Comparison of ENCODE assay signal across 9 mouse cellular contexts in genomic region chr13:56758492-56758891, GRCm38 (mm10). TPM values are rescaled to one million over a fixed set of nuclear protein-coding genes. Genes with fewer than 3 reads are reported as not detected.
DNase-seq lines count a peak whose midpoint lies in the region; ATAC-seq and TF ChIP-seq lines count a peak whose summit lies in the region.
"Had no signal": no experiment of that assay in that cellular context is flagged by ENCODE, and none has a peak within 500 bp of the region (broad histone marks: within the 10 kb centered on the region; RNA-seq: fewer than 3 reads in every experiment).

No protein-coding gene starts in this region.

- TF ChIP-seq CTCF in bone marrow macrophage, adult 2 months (IDR thresholded peaks at IDR 0.05; ENCODE audit: low read depth, low read length) = peak; percentile 87
- TF ChIP-seq CTCF in hindbrain, postnatal 0 days (IDR thresholded peaks at IDR 0.05; ENCODE audit: low read depth) = peak; percentile 90
- TF ChIP-seq CTCF in thymus, adult 2 months (IDR thresholded peaks at IDR 0.05; ENCODE audit: borderline replicate concordance, control insufficient read depth, extremely low read depth, insufficient read depth, low read length, poor library complexity) = peak; percentile 88

- H3K27me3 ChIP-seq in intestine, embryonic 14.5 days (replicated peaks; ENCODE audit: control insufficient read depth, insufficient read depth, low read length) = peaks cover 18% of the 10 kb centered on the region
- H3K27me3 ChIP-seq in intestine, embryonic 16.5 days (replicated peaks; ENCODE audit: control insufficient read depth, insufficient read depth, low read length) = peaks cover 13% of the 10 kb centered on the region
- H3K27me3 ChIP-seq in hindbrain, postnatal 0 days (ENCODE audit: insufficient read depth, low read length) = 0 out of 2 replicates have a peak, but pooled peaks cover 2% of the 10 kb centered on the region
- H3K27me3 ChIP-seq in thymus, adult 2 months (ENCODE audit: control insufficient read depth, insufficient read depth, low read length) = peaks cover 6% of the 10 kb centered on the region

- H3K27ac ChIP-seq in intestine, embryonic 14.5 days (ENCODE audit: low read depth) = no peak overlapping the region
- H3K27ac ChIP-seq in intestine, embryonic 16.5 days (ENCODE audit: low read length) = no peak overlapping the region
- no peak overlapping the region for H3K27ac ChIP-seq in bone marrow macrophage, adult 2 months (ENCODE audit: insufficient read depth, low read depth, low read length)
- H3K27ac ChIP-seq in hindbrain, postnatal 0 days = no peak overlapping the region
- no peak overlapping the region for H3K27ac ChIP-seq in thymus, adult 2 months (ENCODE audit: control insufficient read depth, insufficient read depth, low read length)

- intact Hi-C loops in left cerebral cortex, postnatal 4 days (cut with DNase I) = no loop called here

- WGBS in intestine, embryonic 14.5 days = 34% methylated on average over 6 of the region's 6 CpGs
- WGBS in intestine, embryonic 16.5 days = 33% methylated on average over 6 of the region's 6 CpGs
- WGBS in hindbrain, postnatal 0 days = 35% methylated on average over 6 of the region's 6 CpGs
- 24% methylated on average over 6 of the region's 6 CpGs for WGBS in thymus, adult 2 months

- no peak overlapping the region for H3K9ac ChIP-seq in intestine, embryonic 14.5 days (ENCODE audit: low read length)
- no peak overlapping the region for H3K9ac ChIP-seq in intestine, embryonic 16.5 days (ENCODE audit: low read depth, low read length)
- no peak overlapping the region for H3K9ac ChIP-seq in hindbrain, postnatal 0 days (replicated peaks; ENCODE audit: low read length)

- no peak overlapping the region for H3K4me2 ChIP-seq in intestine, embryonic 14.5 days (ENCODE audit: low read length)
- no peak overlapping the region for H3K4me2 ChIP-seq in intestine, embryonic 16.5 days (ENCODE audit: low read depth, low read length)
- no peak overlapping the region for H3K4me2 ChIP-seq in hindbrain, postnatal 0 days (ENCODE audit: low read depth, low read length)

- TF ChIP-seq POLR2A in bone marrow macrophage, adult 2 months (IDR thresholded peaks at IDR 0.05; ENCODE audit: borderline replicate concordance, low read depth, low read length) = no peak
- TF ChIP-seq POLR2A in thymus, adult 2 months (IDR thresholded peaks at IDR 0.05; ENCODE audit: control insufficient read depth, extremely low read depth, insufficient read depth, low read length, poor library complexity) = no peak

- H3K4me3 ChIP-seq in intestine, embryonic 14.5 days (ENCODE audit: low read depth, low read length) = no peak overlapping the region
- H3K4me3 ChIP-seq in intestine, embryonic 16.5 days (ENCODE audit: low read length) = no peak overlapping the region
- H3K4me3 ChIP-seq in bone marrow macrophage, adult 2 months (ENCODE audit: insufficient read depth, low read length) = no peak overlapping the region
- H3K4me3 ChIP-seq in hindbrain, postnatal 0 days (ENCODE audit: low read length) = no peak overlapping the region
- no peak overlapping the region for H3K4me3 ChIP-seq in thymus, adult 2 months (ENCODE audit: control insufficient read depth, insufficient read depth, low read length)
- H3K4me3 ChIP-seq: myocyte had no signal

- DNase-seq in intestine, embryonic 14.5 days (ENCODE audit: low spot score) = peak; percentile 89
- peak; percentile 81 for DNase-seq in hindbrain, postnatal 0 days (ENCODE audit: low spot score)
- DNase-seq in left cerebral cortex, postnatal 4 days = peak; percentile 85
- DNase-seq in thymus, adult 2 months = peak; percentile 85

- no peaks in the 10 kb centered on the region for H3K9me3 ChIP-seq in intestine, embryonic 14.5 days (ENCODE audit: control insufficient read depth, low read length)
- no peaks in the 10 kb centered on the region for H3K9me3 ChIP-seq in intestine, embryonic 16.5 days (ENCODE audit: control insufficient read depth, low read length)
- no peaks in the 10 kb centered on the region for H3K9me3 ChIP-seq in hindbrain, postnatal 0 days (ENCODE audit: low read length)

- peaks cover 5% of the 10 kb centered on the region; the same call in 1 of the 2 replicates for H3K4me1 ChIP-seq in intestine, embryonic 14.5 days (replicated peaks; ENCODE audit: control insufficient read depth, insufficient read depth, low read length)
- H3K4me1 ChIP-seq in intestine, embryonic 16.5 days (ENCODE audit: control insufficient read depth, insufficient read depth, low read length) = peaks cover 7% of the 10 kb centered on the region
- no peaks in the 10 kb centered on the region for H3K4me1 ChIP-seq in bone marrow macrophage, adult 2 months (ENCODE audit: control insufficient read depth, insufficient read depth, low read length)
- H3K4me1 ChIP-seq in hindbrain, postnatal 0 days (ENCODE audit: insufficient read depth, low read length) = peaks cover 8% of the 10 kb centered on the region; the same call in 1 of the 2 replicates
- peaks cover 4% of the 10 kb centered on the region for H3K4me1 ChIP-seq in thymus, adult 2 months (replicated peaks; ENCODE audit: control insufficient read depth, insufficient read depth, low read length)

- no peak for ATAC-seq in intestine, embryonic 14.5 days (replicated peaks; ENCODE audit: low FRiP score, low TSS enrichment, low read depth)
- ATAC-seq in intestine, embryonic 16.5 days = no peak; the same call in 1 of the 2 replicates
- ATAC-seq in erythroblast, adult 5-6 weeks (replicated peaks; ENCODE audit: low FRiP score, poor library complexity, severe bottlenecking) = peak; percentile 52; the same call in 1 of the 2 replicates
- ATAC-seq in hindbrain, postnatal 0 days = no peak
- ATAC-seq in neutrophil, adult 5-6 weeks (ENCODE audit: extremely low read depth, insufficient number of reproducible peaks, low FRiP score, poor library complexity, severe bottlenecking) = 0 out of 2 replicates have a peak, but pooled peaks have one; percentile 16

- H3K36me3 ChIP-seq in intestine, embryonic 14.5 days (ENCODE audit: control insufficient read depth, insufficient read depth, low read length) = no peaks in the 10 kb centered on the region
- no peaks in the 10 kb centered on the region for H3K36me3 ChIP-seq in intestine, embryonic 16.5 days (ENCODE audit: control insufficient read depth, insufficient read depth, low read length)
- H3K36me3 ChIP-seq in hindbrain, postnatal 0 days (ENCODE audit: insufficient read depth, low read length) = no peaks in the 10 kb centered on the region
- no peaks in the 10 kb centered on the region for H3K36me3 ChIP-seq in thymus, adult 2 months (ENCODE audit: control insufficient read depth, insufficient read depth, low read length)

RNA-seq across cellular contexts. Expression of gene Gm45623, which starts 4.9 kb away (rescaled TPM):
- polyA plus RNA-seq in intestine, embryonic 14.5 days (2014; fragmentation: Nextera tagmentation; extraction: Ambion mirVana) = 0.32 TPM in 1 of 2 replicates, not detected in the other
- 0.27 and 0.43 TPM in 2 replicates for polyA plus RNA-seq in intestine, embryonic 16.5 days (2015; fragmentation: Nextera tagmentation; extraction: Ambion mirVana)
- polyA plus RNA-seq in bone marrow macrophage, adult 2 months (2012; ENCODE audit: insufficient read depth, insufficient read length, missing spikeins) = not detected in 2 replicates
- total RNA-seq in erythroblast, adult 5-6 weeks (2015; ENCODE audit: low replicate concordance) = not detected in 2 replicates
- total RNA-seq in erythroblast, adult 5-6 weeks (2017; ENCODE audit: low replicate concordance) = not detected in 2 replicates
- total RNA-seq in hindbrain, postnatal 0 days (2014; rRNA removed) = 12.4 and 15.1 TPM in 2 replicates
- polyA plus RNA-seq in hindbrain, postnatal 0 days (2015; fragmentation: Nextera tagmentation; extraction: Ambion mirVana) = 2.2 and 2.4 TPM in 2 replicates
- total RNA-seq in left cerebral cortex, postnatal 4 days (2021) = 1 to 10 TPM; 2.4 to 2.9 TPM
- total RNA-seq in neutrophil, adult 5-6 weeks (2017) = not detected in 2 replicates
- polyA plus RNA-seq in thymus, adult 2 months (2012; rRNA removed) = 0.17 TPM in 1 of 2 replicates, not detected in the other
- polyA plus RNA-seq: myocyte had no signal

RNA-seq across cellular contexts. Expression of gene Smad5, which starts 55.7 kb away (rescaled TPM):
- 37.5 and 39.9 TPM in 2 replicates for polyA plus RNA-seq in intestine, embryonic 14.5 days (2014; fragmentation: Nextera tagmentation; extraction: Ambion mirVana)
- polyA plus RNA-seq in intestine, embryonic 16.5 days (2015; fragmentation: Nextera tagmentation; extraction: Ambion mirVana) = 14.5 and 15.3 TPM in 2 replicates
- polyA plus RNA-seq in bone marrow macrophage, adult 2 months (2012; ENCODE audit: insufficient read depth, insufficient read length, missing spikeins) = 10.2 and 11.5 TPM in 2 replicates
- total RNA-seq in erythroblast, adult 5-6 weeks (2015; ENCODE audit: low replicate concordance) = 9.4 and 11.0 TPM in 2 replicates
- total RNA-seq in erythroblast, adult 5-6 weeks (2017; ENCODE audit: low replicate concordance) = 2.4 and 6.7 TPM in 2 replicates
- 39.5 and 40.5 TPM in 2 replicates for total RNA-seq in hindbrain, postnatal 0 days (2014; rRNA removed)
- polyA plus RNA-seq in hindbrain, postnatal 0 days (2015; fragmentation: Nextera tagmentation; extraction: Ambion mirVana) = 14.2 and 17.7 TPM in 2 replicates
- 10 to 100 TPM; 36.0 to 41.9 TPM for total RNA-seq in left cerebral cortex, postnatal 4 days (2021)
- total RNA-seq in neutrophil, adult 5-6 weeks (2017) = 15.3 and 21.6 TPM in 2 replicates
- polyA plus RNA-seq in thymus, adult 2 months (2012; rRNA removed) = 42.1 and 45.6 TPM in 2 replicates

Comparison
In these comparisons a context has a peak if more than half of its experiments do, and no peak if none do; other contexts are left out.
1. ATAC-seq: peak in erythroblast, adult 5-6 weeks (single experiment) and neutrophil, adult 5-6 weeks (single experiment); none in intestine, embryonic 14.5 days (single experiment), intestine, embryonic 16.5 days (single experiment) and hindbrain, postnatal 0 days (single experiment).
2. Peak in every context shown above with its lines, with median percentiles within 50 percentile points of each other: DNase-seq and CTCF ChIP-seq.